Mouse (Mus musculus) liver, embryonic 16.5 days (tissue): ENCODE data around the gene Tubd1. TPM values are rescaled to one million over a fixed set of nuclear protein-coding genes. Genes with fewer than 3 reads are reported as not detected.
A peak's percentile ranks its signal among the peaks of the same experiment; 100 is the strongest.

Experiments used
- ATAC-seq: fragments of 200-750 bp; cut with Nextera tagmentation; 2 replicates; pipeline ENCODE4 v1.8.0; 2017; ENCODE audit warnings: low read depth, mild to moderate bottlenecking, moderate number of reproducible peaks, moderate library complexity
- H3K27ac ChIP-seq: fragments of 300-500 bp; sonication (generic); 2 replicates; pipeline ENCODE4 v1.5.1; 2014; ENCODE audit warnings: mild to moderate bottlenecking, low read length
- H3K27me3 ChIP-seq: fragments of 300-500 bp; sonication (generic); 2 replicates; pipeline ENCODE4 v1.6.1; 2014; ENCODE audit warnings: low read depth, low read length, mixed read lengths; ENCODE audit not compliant: control insufficient read depth, insufficient read depth
- H3K36me3 ChIP-seq: fragments of 300-500 bp; sonication (generic); 2 replicates; pipeline ENCODE4 v1.6.1; 2014; ENCODE audit warnings: mild to moderate bottlenecking; ENCODE audit not compliant: control insufficient read depth, insufficient read depth
- H3K4me1 ChIP-seq: fragments of 300-500 bp; sonication (generic); 2 replicates; pipeline ENCODE4 v1.6.1; 2014; ENCODE audit warnings: low read depth, low read length, mixed read lengths; ENCODE audit not compliant: control insufficient read depth
- H3K4me2 ChIP-seq: fragments of 300-500 bp; sonication (generic); 2 replicates; pipeline ENCODE4 v1.6.1; 2014; ENCODE audit warnings: low read depth, low read length, mixed read lengths
- H3K4me3 ChIP-seq: fragments of 300-500 bp; sonication (generic); 2 replicates; pipeline ENCODE4 v1.5.1; 2014; ENCODE audit warnings: low read depth, mild to moderate bottlenecking, low read length
- H3K9ac ChIP-seq: fragments of 300-500 bp; sonication (generic); 2 replicates; pipeline ENCODE4 v1.6.1; 2014; ENCODE audit warnings: low read depth, low read length
- H3K9me3 ChIP-seq: fragments of 300-500 bp; sonication (generic); replicated peaks from 2 replicates; pipeline ENCODE4 v1.6.1; 2016; ENCODE audit warnings: low read length; ENCODE audit not compliant: control insufficient read depth
- WGBS: fragments of 180-500 bp; shearing (Covaris S2); extraction: QIAGEN DNeasy Blood & Tissue Kit; methylation state at CpG from one replicate; pipeline ENCODE4 v1.1.7; 2014; ENCODE audit not compliant: insufficient replicate concordance; 5-methylcytosine and 5-hydroxymethylcytosine counted together
- polyA plus RNA-seq: library from polyadenylated mRNA; unstranded; fragments of >200 nt; fragmentation: Nextera tagmentation; extraction: Ambion mirVana; gene quantifications from 2 replicates; pipeline ENCODE4 v1.2.1, GENCODE M21; 2015

Gene Tubd1
- polyA plus RNA-seq, 1 experiment from 2014 or later, result 8.8 TPM

DNA sequence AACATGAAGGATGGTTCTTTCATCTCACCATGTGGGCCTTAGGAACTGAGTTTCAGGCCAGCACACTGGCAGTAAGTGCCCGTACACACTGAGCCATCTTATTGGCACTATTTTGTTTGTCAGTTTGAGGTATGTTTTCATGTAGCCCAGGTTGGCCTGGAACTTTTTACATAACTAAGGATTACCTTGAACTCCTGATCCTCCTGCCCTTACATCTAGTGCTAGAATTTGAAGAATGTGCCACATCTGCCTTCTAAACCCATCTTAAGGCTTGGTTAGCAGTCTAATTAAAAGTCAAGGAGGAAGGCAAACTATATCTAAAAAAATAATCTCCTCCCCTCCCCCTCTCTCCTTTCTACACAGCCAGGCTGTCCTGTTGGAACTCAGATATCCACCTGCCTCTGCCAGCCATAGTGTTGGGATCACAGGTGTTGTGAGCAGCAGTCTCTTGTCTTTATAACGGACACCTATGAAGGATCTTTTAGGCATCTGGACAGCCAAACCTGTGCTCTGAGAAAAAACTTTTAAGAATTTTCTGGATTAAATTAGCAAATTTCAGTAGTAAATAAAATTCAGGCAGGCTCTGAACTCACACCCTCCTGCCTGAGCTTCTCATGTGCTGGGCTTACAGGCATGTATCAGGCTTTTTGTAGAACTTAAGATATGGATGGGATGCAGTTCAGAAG, 47.3 kb downstream of the Tubd1 start:
- Histone ChIP-seq H3K4me2 (no peak overlapping the region), H3K9ac (no peak overlapping the region), H3K4me3 (no peak overlapping the region), H3K27ac (no peak overlapping the region), H3K36me3 (no peaks in the 10 kb centered on the region; the same call in 1 of the 2 replicates), H3K4me1 (peaks cover 29% of the 10 kb centered on the region), H3K9me3 (no peaks in the 10 kb centered on the region), H3K27me3 (no peaks in the 10 kb centered on the region)
- WGBS, result 62% methylated on average over 2 of the region's 2 CpGs
- no peak for ATAC-seq

DNA sequence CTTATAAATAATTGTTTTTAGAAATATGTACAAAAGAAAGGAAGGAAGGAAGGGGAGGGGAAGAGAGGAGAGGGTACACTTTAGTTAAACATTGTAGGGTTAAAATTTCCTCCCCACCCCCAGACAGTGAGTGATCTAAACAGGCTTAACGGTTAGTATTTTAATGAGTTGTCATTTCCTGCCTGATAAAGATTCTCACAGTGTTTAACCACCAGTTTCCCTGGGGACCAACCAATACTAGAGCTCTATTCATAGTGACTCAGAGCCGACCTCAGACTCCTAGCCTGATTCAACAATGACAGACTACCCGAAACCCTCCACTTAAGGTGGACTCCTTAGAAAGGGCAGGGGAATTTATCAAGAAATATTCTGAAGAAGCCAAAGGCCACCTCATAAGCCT, 48.2 kb downstream of the Tubd1 start:
- no peaks in the 10 kb centered on the region; the same call in 1 of the 2 replicates for H3K36me3 ChIP-seq
- H3K9me3 ChIP-seq, result no peaks in the 10 kb centered on the region
- whole genome bisulfite sequencing, result 9% methylated on average over 3 of the region's 3 CpGs
- H3K4me3 ChIP-seq, result no peak overlapping the region
- peaks cover 20% of the 10 kb centered on the region for H3K4me1 ChIP-seq
- H3K27ac ChIP-seq, result peak overlapping the region; percentile 56
- H3K4me2 ChIP-seq, result no peak overlapping the region
- ATAC-seq, result peak; percentile 63
- no peak overlapping the region for H3K9ac ChIP-seq
- H3K27me3 ChIP-seq, result no peaks in the 10 kb centered on the region

DNA sequence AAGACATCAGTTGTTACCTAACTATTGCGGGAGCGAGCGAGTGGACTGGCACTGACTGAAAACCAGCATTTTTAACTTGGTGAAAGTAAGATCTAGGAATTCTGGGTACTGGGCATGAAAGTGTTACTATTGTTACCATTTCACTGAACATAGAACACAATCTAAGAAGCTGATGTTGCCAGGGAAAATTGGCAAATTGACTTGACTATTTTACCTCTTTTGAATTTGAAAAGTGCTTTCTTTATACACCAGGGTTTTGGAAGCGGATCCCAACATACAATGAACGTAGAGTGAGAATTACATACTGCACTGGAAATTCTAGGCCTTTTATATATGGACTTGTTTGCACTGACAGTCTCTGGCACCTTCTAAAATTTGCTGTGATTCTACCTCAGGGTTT, 48.7 kb downstream of the Tubd1 start:
- no peaks in the 10 kb centered on the region for H3K9me3 ChIP-seq
- H3K27ac ChIP-seq, result peak overlapping the region; percentile 56
- no peak overlapping the region for H3K4me2 ChIP-seq
- H3K27me3 ChIP-seq, result no peaks in the 10 kb centered on the region
- H3K4me1 ChIP-seq, result peaks cover 18% of the 10 kb centered on the region
- no peak overlapping the region for H3K4me3 ChIP-seq
- 56% methylated on average over 5 of the region's 5 CpGs for WGBS
- ATAC-seq, result no peak
- no peak overlapping the region for H3K9ac ChIP-seq
- no peaks in the 10 kb centered on the region; the same call in 1 of the 2 replicates for H3K36me3 ChIP-seq

DNA sequence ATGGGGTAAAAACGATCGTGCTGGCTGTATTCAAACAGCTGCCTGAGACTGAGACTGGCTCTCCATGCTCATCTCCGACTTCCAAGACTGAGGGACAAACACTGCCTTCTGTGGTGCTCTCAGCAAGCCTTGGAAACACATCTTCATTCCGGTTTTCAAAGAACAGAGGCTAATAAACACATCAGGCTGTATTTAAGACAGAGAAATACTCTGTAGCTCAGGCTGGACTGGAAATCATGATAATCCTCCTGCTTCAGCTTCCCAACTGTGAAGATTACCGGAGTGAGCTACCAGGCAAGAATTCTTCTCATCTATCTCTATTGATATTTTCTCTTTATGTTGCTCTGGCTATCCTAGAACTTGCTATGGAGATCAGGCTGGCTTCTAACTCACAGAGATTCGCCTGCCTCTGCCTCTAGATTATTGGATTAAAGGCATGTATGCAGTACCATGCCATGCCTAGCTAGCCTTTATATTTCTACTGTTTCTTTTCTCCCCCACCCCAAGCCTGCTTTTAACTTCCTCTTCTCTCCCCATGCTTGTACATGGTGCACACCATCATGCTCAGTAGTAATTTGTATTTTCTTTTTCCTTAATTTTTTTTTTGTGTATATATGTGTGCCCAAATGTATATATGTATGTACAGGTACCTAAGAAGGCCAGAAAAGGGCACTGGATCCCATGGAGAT, 49.5 kb downstream of the Tubd1 start:
- 53% methylated on average over 6 of the region's 6 CpGs for WGBS
- no peak overlapping the region for H3K9ac ChIP-seq
- H3K4me1 ChIP-seq, result peaks cover 15% of the 10 kb centered on the region
- H3K27ac ChIP-seq, result 0 out of 2 replicates have a peak overlapping the region, but pooled peaks have one; percentile 25
- no peak overlapping the region for H3K4me2 ChIP-seq
- ATAC-seq, result no peak
- no peaks in the 10 kb centered on the region for H3K27me3 ChIP-seq
- no peak overlapping the region for H3K4me3 ChIP-seq
- no peaks in the 10 kb centered on the region; the same call in 1 of the 2 replicates for H3K36me3 ChIP-seq
- H3K9me3 ChIP-seq, result no peaks in the 10 kb centered on the region

- peaks cover 15% of the 10 kb centered on the region for H3K4me1 ChIP-seq
- no peak overlapping the region for H3K9ac ChIP-seq
- WGBS, result 86% methylated on average over 6 of the region's 6 CpGs
- no peak for ATAC-seq
- no peak overlapping the region for H3K4me2 ChIP-seq
- H3K4me3 ChIP-seq, result no peak overlapping the region
- H3K36me3 ChIP-seq, result no peaks in the 10 kb centered on the region; the same call in 1 of the 2 replicates
- no peaks in the 10 kb centered on the region for H3K27me3 ChIP-seq
- H3K9me3 ChIP-seq, result no peaks in the 10 kb centered on the region
- no peak overlapping the region for H3K27ac ChIP-seq
Measured at GRCm38 (mm10) chr11:86595366-86595765, 50.6 kb downstream of the Tubd1 start.

DNA sequence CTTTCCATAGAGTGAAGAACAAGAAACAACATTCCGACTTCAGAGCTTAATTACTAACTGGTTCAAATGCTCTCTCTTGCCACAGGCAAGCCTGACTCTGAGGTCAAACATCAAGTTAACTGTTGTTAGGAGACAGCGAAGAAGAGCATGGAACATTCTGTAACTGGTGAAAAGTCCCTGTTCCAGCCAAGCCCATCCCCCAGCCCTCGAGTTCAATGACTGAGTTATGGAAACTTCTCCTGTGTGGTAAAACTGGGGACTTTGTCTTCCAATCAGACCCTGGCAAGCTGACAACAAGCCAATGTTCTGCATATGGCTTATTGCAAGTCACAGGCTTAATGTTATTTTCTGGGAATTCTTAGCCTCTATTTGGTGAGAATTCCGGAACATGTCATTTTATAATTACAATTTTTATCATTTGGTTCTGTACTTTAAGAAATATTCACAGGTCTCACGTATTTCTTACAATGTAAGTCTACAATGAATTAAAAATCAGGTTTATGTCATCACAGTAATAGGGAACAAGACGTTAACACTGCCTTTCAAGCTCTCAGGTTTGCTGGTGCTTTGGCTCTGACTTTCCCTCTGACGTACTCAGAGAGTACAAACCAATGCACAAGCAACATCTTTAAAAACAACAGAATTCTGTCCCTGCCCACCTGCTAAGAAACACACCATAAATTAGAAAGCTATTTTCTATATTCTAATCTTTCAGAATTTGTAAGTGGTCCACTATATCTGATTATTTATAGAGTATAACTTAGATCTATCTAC, 51.6 kb downstream of the Tubd1 start:
- no peaks in the 10 kb centered on the region; the same call in 1 of the 2 replicates for H3K36me3 ChIP-seq
- H3K4me2 ChIP-seq, result no peak overlapping the region
- no peaks in the 10 kb centered on the region for H3K27me3 ChIP-seq
- no peaks in the 10 kb centered on the region for H3K9me3 ChIP-seq
- H3K27ac ChIP-seq, result peak overlapping the region; percentile 46; the same call in 1 of the 2 replicates
- WGBS, result 77% methylated on average over 7 of the region's 7 CpGs
- no peak overlapping the region for H3K4me3 ChIP-seq
- no peak overlapping the region for H3K9ac ChIP-seq
- peaks cover 15% of the 10 kb centered on the region for H3K4me1 ChIP-seq
- ATAC-seq, result peak; percentile 41; the same call in 1 of the 2 replicates

DNA sequence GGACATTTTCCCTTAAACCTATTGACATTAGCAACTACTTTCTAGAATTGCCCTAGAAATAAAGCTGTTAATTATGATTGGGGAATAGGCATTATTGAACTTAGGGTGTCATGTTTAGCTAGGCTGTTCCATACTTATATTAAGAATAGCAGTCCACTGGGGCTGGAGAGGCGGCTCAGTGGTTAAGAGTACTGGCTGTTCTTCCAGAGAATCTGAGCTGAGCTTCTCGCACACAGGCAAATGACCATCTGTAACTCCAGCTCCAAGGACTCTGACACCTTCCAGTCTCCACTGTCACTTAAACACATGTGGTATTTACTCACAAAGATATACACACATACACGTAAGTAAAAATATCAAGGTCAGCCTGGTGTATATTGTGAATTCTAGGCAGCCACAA, 52.2 kb downstream of the Tubd1 start:
- H3K27me3 ChIP-seq, result no peaks in the 10 kb centered on the region
- H3K9me3 ChIP-seq, result no peaks in the 10 kb centered on the region
- no peak for ATAC-seq
- H3K4me1 ChIP-seq, result peaks cover 15% of the 10 kb centered on the region
- WGBS, result 80% methylated on average over 3 of the region's 3 CpGs
- no peak overlapping the region for H3K27ac ChIP-seq
- no peak overlapping the region for H3K4me3 ChIP-seq
- H3K9ac ChIP-seq, result no peak overlapping the region
- no peak overlapping the region for H3K4me2 ChIP-seq
- H3K36me3 ChIP-seq, result no peaks in the 10 kb centered on the region; the same call in 1 of the 2 replicates

- Histone ChIP-seq H3K27me3 (no peaks in the 10 kb centered on the region), H3K4me1 (peaks cover 11% of the 10 kb centered on the region), H3K4me3 (no peak overlapping the region), H3K9ac (no peak overlapping the region), H3K4me2 (no peak overlapping the region), H3K9me3 (no peaks in the 10 kb centered on the region), H3K27ac (0 out of 2 replicates have a peak overlapping the region, but pooled peaks have one; percentile 14), H3K36me3 (no peaks in the 10 kb centered on the region; the same call in 1 of the 2 replicates)
- WGBS, result 90% methylated on average over 5 of the region's 5 CpGs
- ATAC-seq, result no peak
Measured at GRCm38 (mm10) chr11:86598154-86598553, 53.4 kb downstream of the Tubd1 start.
